Mouse (Mus musculus): Measurements from ENCODE around the gene Slc22a20. TPM values are rescaled to one million over a fixed set of nuclear protein-coding genes. Genes with fewer than 3 reads are reported as not detected.

Gene Slc22a20
- total RNA-seq, 2 experiments from 2014 or later: not detected

GRCm38 (mm10) chr19:5957371-5957770 lies 28.6 kb downstream of the Slc22a20 start:
- no peak for TF ChIP-seq CTCF (IDR thresholded peaks at IDR 0.05)
- no peak for DNase-seq (ENCODE audit: extremely low spot score in 1 of 2, low spot score in 2 of 2)
- Histone ChIP-seq H3K27ac (no peak overlapping the region), H3K4me3 (no peak overlapping the region)
- intact Hi-C loops (cut with DNase I): loop anchor here (5.0 kb wide), 1 partner anchor 170 kb away; no protein-coding TSS in a partner anchor

GRCm38 (mm10) chr19:5956685-5957084 lies 29.3 kb downstream of the Slc22a20 start:
- TF ChIP-seq CTCF (IDR thresholded peaks at IDR 0.05): peak; percentile 92
- DNase-seq (ENCODE audit: extremely low spot score in 1 of 2, low spot score in 2 of 2): peak; percentile 75
- intact Hi-C loops (cut with DNase I): loop anchor here (1.0 to 5.0 kb wide), 2 partner anchors 32 to 169 kb away; partner anchors contain the start of gene Cdc42ep2
- Histone ChIP-seq H3K27ac (no peak overlapping the region), H3K4me3 (no peak overlapping the region)

GRCm38 (mm10) chr19:5955704-5956670 lies 30.0 kb downstream of the Slc22a20 start:
- intact Hi-C loops (cut with DNase I): loop anchor here (1.0 to 5.0 kb wide), 2 partner anchors 32 to 169 kb away; partner anchors contain the start of gene Cdc42ep2
- no peak overlapping the region for H3K4me3 ChIP-seq
- no peak for DNase-seq (ENCODE audit: extremely low spot score in 1 of 2, low spot score in 2 of 2)

GRCm38 (mm10) chr19:5954936-5955335 lies 31.0 kb downstream of the Slc22a20 start:
- intact Hi-C loops (cut with DNase I): loop anchor here (5.0 kb wide), 1 partner anchor 168 kb away; no protein-coding TSS in a partner anchor
- DNase-seq (ENCODE audit: extremely low spot score in 1 of 2, low spot score in 2 of 2): no peak
- TF ChIP-seq CTCF (IDR thresholded peaks at IDR 0.05): no peak
- Histone ChIP-seq H3K4me3 (no peak overlapping the region), H3K27ac (no peak overlapping the region)

More at GRCm38 (mm10) chr19:5955704-5956670, 30.0 kb downstream of the Slc22a20 start:
- H3K27ac ChIP-seq: no peak overlapping the region
- no peak for TF ChIP-seq CTCF (IDR thresholded peaks at IDR 0.05)

- intact Hi-C loops (cut with DNase I): no loop called here
- H3K27ac ChIP-seq: no peak overlapping the region
- DNase-seq (ENCODE audit: extremely low spot score in 1 of 2, low spot score in 2 of 2): no peak
- H3K4me3 ChIP-seq: no peak overlapping the region
- no peak for TF ChIP-seq CTCF (IDR thresholded peaks at IDR 0.05)
Observed at GRCm38 (mm10) chr19:5954031-5954710, 31.8 kb downstream of the Slc22a20 start.

- intact Hi-C loops (cut with DNase I): no loop called here
- H3K4me3 ChIP-seq: no peak overlapping the region
- no peak for DNase-seq (ENCODE audit: extremely low spot score in 1 of 2, low spot score in 2 of 2)
Observed at GRCm38 (mm10) chr19:5953201-5953770, 32.7 kb downstream of the Slc22a20 start.

GRCm38 (mm10) chr19:5952071-5952691 lies 33.8 kb downstream of the Slc22a20 start:
- H3K27ac ChIP-seq: no peak overlapping the region
- intact Hi-C loops (cut with DNase I): no loop called here
- no peak overlapping the region for H3K4me3 ChIP-seq
- TF ChIP-seq CTCF (IDR thresholded peaks at IDR 0.05): no peak
- DNase-seq (ENCODE audit: extremely low spot score in 1 of 2, low spot score in 2 of 2): no peak

More at GRCm38 (mm10) chr19:5953201-5953770, 32.7 kb downstream of the Slc22a20 start:
- H3K27ac ChIP-seq: no peak overlapping the region
- TF ChIP-seq CTCF (IDR thresholded peaks at IDR 0.05): no peak

- DNase-seq (ENCODE audit: extremely low spot score in 1 of 2, low spot score in 2 of 2): no peak
- intact Hi-C loops (cut with DNase I): no loop called here
- Histone ChIP-seq H3K4me3 (no peak overlapping the region), H3K27ac (no peak overlapping the region)
- TF ChIP-seq CTCF (IDR thresholded peaks at IDR 0.05): no peak
Observed at GRCm38 (mm10) chr19:5951631-5952030, 34.3 kb downstream of the Slc22a20 start.

GRCm38 (mm10) chr19:5950218-5950617 lies 35.7 kb downstream of the Slc22a20 start:
- no peak for DNase-seq (ENCODE audit: extremely low spot score in 1 of 2, low spot score in 2 of 2)
- Histone ChIP-seq H3K27ac (no peak overlapping the region), H3K4me3 (no peak overlapping the region)
- intact Hi-C loops (cut with DNase I): no loop called here
- no peak for TF ChIP-seq CTCF (IDR thresholded peaks at IDR 0.05)

- TF ChIP-seq CTCF (IDR thresholded peaks at IDR 0.05): no peak
- Histone ChIP-seq H3K4me3 (no peak overlapping the region), H3K27ac (peak overlapping the region; percentile 80)
- intact Hi-C loops (cut with DNase I): no loop called here
- no peak for DNase-seq (ENCODE audit: extremely low spot score in 1 of 2, low spot score in 2 of 2)
Observed at GRCm38 (mm10) chr19:5945891-5946290, 40.1 kb downstream of the Slc22a20 start.

- DNase-seq (ENCODE audit: extremely low spot score in 1 of 2, low spot score in 2 of 2): no peak
- intact Hi-C loops (cut with DNase I): no loop called here
- Histone ChIP-seq H3K27ac (peak overlapping the region; percentile 44; the same call in 1 of the 2 replicates), H3K4me3 (no peak overlapping the region)
- no peak for TF ChIP-seq CTCF (IDR thresholded peaks at IDR 0.05)
Observed at GRCm38 (mm10) chr19:5945027-5945426, 40.9 kb downstream of the Slc22a20 start.

Measured in left cerebral cortex, adult 2 months (tissue).